Mouse (Mus musculus): ENCODE measurements around the gene Rps24. TPM values are rescaled to one million over a fixed set of nuclear protein-coding genes. Genes with fewer than 3 reads are reported as not detected.

The Rps24 gene
- polyA plus RNA-seq, 1 experiment from 2014 or later = 983 TPM

DNA sequence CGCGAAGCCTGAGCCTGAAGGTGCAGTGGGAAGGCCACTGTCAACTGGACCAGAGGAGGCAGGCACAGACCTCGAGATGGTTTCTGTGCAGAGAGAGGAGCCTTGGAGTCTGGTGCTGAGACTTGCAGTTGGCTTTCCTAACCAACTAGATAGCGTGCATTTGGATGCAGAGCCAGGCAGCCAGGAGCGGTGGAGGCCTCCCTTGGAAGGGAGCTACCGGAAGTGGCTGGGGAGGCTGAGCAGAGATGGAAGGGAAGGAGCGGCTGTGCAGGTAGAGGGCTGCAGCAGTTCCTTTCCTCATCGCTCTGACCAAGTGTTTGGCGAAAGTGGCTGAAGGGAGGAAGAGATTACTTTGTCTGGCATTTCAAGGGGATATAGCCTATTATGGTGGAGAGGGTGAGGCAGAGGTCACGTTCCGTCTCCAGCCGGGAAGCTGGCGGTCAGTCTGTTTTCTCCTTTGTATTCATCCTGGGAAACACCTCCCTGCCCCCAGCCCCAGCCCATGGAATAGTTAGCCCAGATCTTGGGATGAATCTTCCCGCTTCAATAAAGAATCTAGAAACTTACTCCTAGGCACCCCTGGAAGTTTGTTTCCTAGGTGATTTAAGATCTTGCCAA, 20.6 kb downstream of the Rps24 start:
- H3K9ac ChIP-seq (ENCODE audit: low read length) = 0 out of 2 replicates have a peak overlapping the region, but pooled peaks have one; percentile 14
- WGBS = 25% methylated on average over 14 of the region's 14 CpGs
- H3K4me2 ChIP-seq (ENCODE audit: low read depth) = no peak overlapping the region; the same call in 1 of the 2 replicates
- ATAC-seq (ENCODE audit: insufficient read depth, low FRiP score, low TSS enrichment) (no peak), DNase-seq (ENCODE audit: low spot score) (peak; percentile 42)
- H3K27me3 ChIP-seq (ENCODE audit: control insufficient read depth, insufficient read depth, low read length) = no peaks in the 10 kb centered on the region
- H3K27ac ChIP-seq (ENCODE audit: low read depth, low read length) = peak overlapping the region; percentile 39; the same call in 1 of the 2 replicates
- no peak overlapping the region for H3K4me3 ChIP-seq (ENCODE audit: low read depth, low read length)
- peaks cover 17% of the 10 kb centered on the region for H3K4me1 ChIP-seq (ENCODE audit: control insufficient read depth, insufficient read depth, low read length)
- H3K36me3 ChIP-seq (ENCODE audit: control insufficient read depth, insufficient read depth, low read length) = no peaks in the 10 kb centered on the region
- 0 out of 2 replicates have a peak, but pooled peaks cover 3% of the 10 kb centered on the region for H3K9me3 ChIP-seq (ENCODE audit: control insufficient read depth, low read length)

DNA sequence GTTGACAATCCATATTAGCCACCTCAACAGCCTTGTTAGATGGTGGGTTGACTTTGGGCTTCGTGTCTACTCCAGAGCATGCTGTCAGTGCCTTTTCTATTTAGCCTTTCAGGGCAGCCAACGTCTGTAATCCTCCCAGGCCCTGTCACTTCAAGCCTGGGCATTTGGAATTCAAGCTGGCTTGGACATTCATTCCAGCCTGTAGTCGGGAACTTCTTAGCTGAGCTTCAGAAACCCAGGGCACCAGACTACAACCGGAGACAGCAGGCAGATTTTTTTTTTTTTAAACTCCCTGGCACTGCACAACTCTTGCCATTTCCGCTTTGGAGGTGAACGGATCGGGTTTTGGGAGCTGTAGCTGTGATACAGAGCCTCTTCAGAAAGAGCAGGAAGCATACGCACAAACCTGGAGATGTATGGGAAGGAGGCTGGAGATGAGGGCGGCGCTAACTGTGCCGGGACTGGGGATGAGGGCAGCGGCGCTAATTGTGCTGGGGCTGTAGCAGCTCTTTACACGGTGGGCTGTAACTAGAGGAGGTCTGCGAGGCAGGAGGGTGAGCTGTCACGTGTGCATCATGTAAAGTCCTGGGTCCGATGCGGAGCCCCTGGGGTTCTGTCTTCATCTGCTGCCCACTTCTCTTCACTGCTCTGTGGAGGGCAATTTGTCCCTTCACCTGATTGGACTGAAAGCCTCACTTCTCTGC, 21.3 kb downstream of the Rps24 start:
- Histone ChIP-seq H3K27ac (ENCODE audit: low read depth, low read length) (no peak overlapping the region; the same call in 1 of the 2 replicates), H3K4me3 (ENCODE audit: low read depth, low read length) (no peak overlapping the region), H3K9me3 (ENCODE audit: control insufficient read depth, low read length) (0 out of 2 replicates have a peak, but pooled peaks cover 3% of the 10 kb centered on the region), H3K9ac (ENCODE audit: low read length) (no peak overlapping the region; the same call in 1 of the 2 replicates), H3K27me3 (ENCODE audit: control insufficient read depth, insufficient read depth, low read length) (no peaks in the 10 kb centered on the region), H3K36me3 (ENCODE audit: control insufficient read depth, insufficient read depth, low read length) (no peaks in the 10 kb centered on the region), H3K4me2 (ENCODE audit: low read depth) (0 out of 2 replicates have a peak overlapping the region, but pooled peaks have one; percentile 23), H3K4me1 (ENCODE audit: control insufficient read depth, insufficient read depth, low read length) (peaks cover 17% of the 10 kb centered on the region)
- peak; percentile 41 for DNase-seq (ENCODE audit: low spot score)
- 14% methylated on average over 18 of the region's 18 CpGs for WGBS
- no peak for ATAC-seq (ENCODE audit: insufficient read depth, low FRiP score, low TSS enrichment)

- H3K27me3 ChIP-seq (ENCODE audit: control insufficient read depth, insufficient read depth, low read length) = no peaks in the 10 kb centered on the region
- H3K36me3 ChIP-seq (ENCODE audit: control insufficient read depth, insufficient read depth, low read length) = no peaks in the 10 kb centered on the region
- WGBS = 69% methylated on average over 5 of the region's 5 CpGs
- H3K4me3 ChIP-seq (ENCODE audit: low read depth, low read length) = no peak overlapping the region
- H3K9me3 ChIP-seq (ENCODE audit: control insufficient read depth, low read length) = 0 out of 2 replicates have a peak, but pooled peaks cover 3% of the 10 kb centered on the region
- no peak for DNase-seq (ENCODE audit: low spot score)
- no peak for ATAC-seq (ENCODE audit: insufficient read depth, low FRiP score, low TSS enrichment)
- H3K27ac ChIP-seq (ENCODE audit: low read depth, low read length) = no peak overlapping the region
- H3K9ac ChIP-seq (ENCODE audit: low read length) = no peak overlapping the region
- H3K4me2 ChIP-seq (ENCODE audit: low read depth) = no peak overlapping the region
- peaks cover 17% of the 10 kb centered on the region for H3K4me1 ChIP-seq (ENCODE audit: control insufficient read depth, insufficient read depth, low read length)
Measured at GRCm38 (mm10) chr14:24509557-24509956, 22.6 kb downstream of the Rps24 start.

DNA sequence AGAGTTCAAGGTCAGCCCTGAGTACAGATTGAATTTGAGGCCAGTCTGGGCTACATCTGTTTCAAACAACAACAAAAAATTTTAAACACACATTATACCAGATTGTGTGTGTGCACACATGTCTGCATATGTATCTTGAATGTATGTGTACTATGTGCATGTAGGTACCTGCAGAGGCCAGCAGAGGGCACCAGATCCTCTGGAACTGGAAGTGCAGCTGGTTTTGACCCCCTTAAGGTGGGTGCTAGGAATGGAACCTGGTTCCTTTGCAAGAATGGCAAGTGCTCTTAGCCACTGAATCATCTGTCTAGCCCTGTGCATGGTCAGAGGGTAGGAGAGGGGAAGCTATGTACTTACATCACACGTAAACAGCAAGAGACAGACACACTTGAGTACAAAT, 23.3 kb downstream of the Rps24 start:
- WGBS = 93% methylated on average over 1 of the region's 1 CpGs
- no peak for DNase-seq (ENCODE audit: low spot score)
- ATAC-seq (ENCODE audit: insufficient read depth, low FRiP score, low TSS enrichment) = no peak

GRCm38 (mm10) chr14:24510679-24511078, 23.8 kb downstream of the Rps24 start:
- ATAC-seq (ENCODE audit: insufficient read depth, low FRiP score, low TSS enrichment) = no peak
- no peaks in the 10 kb centered on the region for H3K27me3 ChIP-seq (ENCODE audit: control insufficient read depth, insufficient read depth, low read length)
- no peaks in the 10 kb centered on the region for H3K36me3 ChIP-seq (ENCODE audit: control insufficient read depth, insufficient read depth, low read length)
- no peak overlapping the region for H3K9ac ChIP-seq (ENCODE audit: low read length)
- H3K4me1 ChIP-seq (ENCODE audit: control insufficient read depth, insufficient read depth, low read length) = peaks cover 17% of the 10 kb centered on the region
- no peak overlapping the region for H3K27ac ChIP-seq (ENCODE audit: low read depth, low read length)
- no peak for DNase-seq (ENCODE audit: low spot score)
- 81% methylated on average over 2 of the region's 2 CpGs for WGBS
- no peak overlapping the region for H3K4me3 ChIP-seq (ENCODE audit: low read depth, low read length)
- H3K9me3 ChIP-seq (ENCODE audit: control insufficient read depth, low read length) = 0 out of 2 replicates have a peak, but pooled peaks cover 3% of the 10 kb centered on the region
- H3K4me2 ChIP-seq (ENCODE audit: low read depth) = no peak overlapping the region

More for the DNA sequence above, 23.3 kb downstream of the Rps24 start:
- Histone ChIP-seq H3K4me2 (ENCODE audit: low read depth) (no peak overlapping the region), H3K27me3 (ENCODE audit: control insufficient read depth, insufficient read depth, low read length) (no peaks in the 10 kb centered on the region), H3K9me3 (ENCODE audit: control insufficient read depth, low read length) (0 out of 2 replicates have a peak, but pooled peaks cover 3% of the 10 kb centered on the region), H3K4me1 (ENCODE audit: control insufficient read depth, insufficient read depth, low read length) (peaks cover 17% of the 10 kb centered on the region), H3K27ac (ENCODE audit: low read depth, low read length) (no peak overlapping the region), H3K4me3 (ENCODE audit: low read depth, low read length) (no peak overlapping the region), H3K36me3 (ENCODE audit: control insufficient read depth, insufficient read depth, low read length) (no peaks in the 10 kb centered on the region), H3K9ac (ENCODE audit: low read length) (no peak overlapping the region)

DNA sequence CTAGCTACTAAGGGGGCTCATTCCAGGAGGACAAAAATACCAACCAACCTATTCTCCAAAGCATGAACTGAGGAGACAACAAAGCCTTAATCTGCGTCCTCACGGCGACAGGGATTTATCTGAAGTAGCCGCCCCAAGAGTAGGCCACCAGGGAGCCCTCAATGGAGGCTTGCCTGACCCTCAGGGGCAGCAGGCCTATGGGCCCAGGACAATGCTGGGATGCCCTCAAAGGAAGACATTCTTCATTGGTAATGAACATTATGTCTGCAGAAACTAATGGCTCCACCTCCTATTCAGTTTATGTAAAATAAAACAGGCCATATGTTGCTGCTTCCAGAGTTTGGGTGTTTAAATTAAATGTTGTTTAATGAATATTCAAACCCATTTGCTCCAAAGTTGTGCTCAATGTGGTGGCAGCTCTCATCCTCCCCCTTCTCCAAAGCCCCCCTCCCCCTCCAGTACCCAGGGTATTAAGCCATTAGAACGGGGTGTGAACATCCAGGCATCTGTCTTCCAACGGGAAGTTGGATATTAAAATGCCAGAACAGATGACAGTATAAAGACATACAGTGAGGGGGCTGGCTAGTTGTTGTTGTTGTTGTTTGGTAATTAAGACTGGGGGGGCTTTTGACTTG, 25.7 kb downstream of the Rps24 start:
- no peak for ATAC-seq (ENCODE audit: insufficient read depth, low FRiP score, low TSS enrichment)
- no peak overlapping the region for H3K4me2 ChIP-seq (ENCODE audit: low read depth)
- no peak overlapping the region for H3K9ac ChIP-seq (ENCODE audit: low read length)
- 67% methylated on average over 6 of the region's 6 CpGs for WGBS
- no peak overlapping the region for H3K27ac ChIP-seq (ENCODE audit: low read depth, low read length)
- H3K27me3 ChIP-seq (ENCODE audit: control insufficient read depth, insufficient read depth, low read length) = no peaks in the 10 kb centered on the region
- H3K4me1 ChIP-seq (ENCODE audit: control insufficient read depth, insufficient read depth, low read length) = peaks cover 11% of the 10 kb centered on the region
- DNase-seq (ENCODE audit: low spot score) = peak; percentile 43
- 0 out of 2 replicates have a peak, but pooled peaks cover 3% of the 10 kb centered on the region for H3K9me3 ChIP-seq (ENCODE audit: control insufficient read depth, low read length)
- H3K4me3 ChIP-seq (ENCODE audit: low read depth, low read length) = no peak overlapping the region
- H3K36me3 ChIP-seq (ENCODE audit: control insufficient read depth, insufficient read depth, low read length) = no peaks in the 10 kb centered on the region

DNA sequence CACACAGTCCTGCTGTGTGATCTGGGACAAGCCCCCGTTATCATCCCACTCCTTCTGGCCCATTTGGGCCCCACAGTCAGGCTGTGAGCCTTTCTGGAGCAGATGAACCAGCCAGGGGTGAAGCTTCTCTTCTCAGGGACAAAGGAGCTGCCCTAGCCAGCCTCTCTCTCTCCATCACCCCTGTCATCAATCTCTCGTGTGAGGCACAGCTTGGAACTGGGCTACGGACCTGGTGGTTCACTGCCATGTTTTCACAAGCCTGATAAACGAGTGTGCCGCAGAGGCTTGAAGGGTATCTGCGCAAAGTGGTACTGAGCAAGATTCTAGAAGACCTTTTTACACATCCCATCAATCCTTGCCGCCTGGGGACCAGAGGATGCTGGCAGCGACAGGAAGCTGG, 34.7 kb downstream of the Rps24 start:
- no peak for ATAC-seq (ENCODE audit: insufficient read depth, low FRiP score, low TSS enrichment)
- DNase-seq (ENCODE audit: low spot score) = peak; percentile 14
- no peak overlapping the region for H3K4me2 ChIP-seq (ENCODE audit: low read depth)
- 59% methylated on average over 8 of the region's 8 CpGs for WGBS
- H3K27me3 ChIP-seq (ENCODE audit: control insufficient read depth, insufficient read depth, low read length) = no peaks in the 10 kb centered on the region
- no peak overlapping the region for H3K27ac ChIP-seq (ENCODE audit: low read depth, low read length)
- H3K4me1 ChIP-seq (ENCODE audit: control insufficient read depth, insufficient read depth, low read length) = no peaks in the 10 kb centered on the region
- H3K9ac ChIP-seq (ENCODE audit: low read length) = no peak overlapping the region
- no peak overlapping the region for H3K4me3 ChIP-seq (ENCODE audit: low read depth, low read length)
- no peaks in the 10 kb centered on the region for H3K36me3 ChIP-seq (ENCODE audit: control insufficient read depth, insufficient read depth, low read length)
- H3K9me3 ChIP-seq (ENCODE audit: control insufficient read depth, low read length) = no peaks in the 10 kb centered on the region

GRCm38 (mm10) chr14:24525137-24525536, 38.2 kb downstream of the Rps24 start:
- ATAC-seq (ENCODE audit: insufficient read depth, low FRiP score, low TSS enrichment) (no peak), DNase-seq (ENCODE audit: low spot score) (no peak)
- Histone ChIP-seq H3K9me3 (ENCODE audit: control insufficient read depth, low read length) (no peaks in the 10 kb centered on the region), H3K27ac (ENCODE audit: low read depth, low read length) (no peak overlapping the region), H3K36me3 (ENCODE audit: control insufficient read depth, insufficient read depth, low read length) (no peaks in the 10 kb centered on the region), H3K9ac (ENCODE audit: low read length) (no peak overlapping the region), H3K4me3 (ENCODE audit: low read depth, low read length) (no peak overlapping the region), H3K4me1 (ENCODE audit: control insufficient read depth, insufficient read depth, low read length) (no peaks in the 10 kb centered on the region), H3K27me3 (ENCODE audit: control insufficient read depth, insufficient read depth, low read length) (no peaks in the 10 kb centered on the region), H3K4me2 (ENCODE audit: low read depth) (no peak overlapping the region)
- WGBS = 68% methylated on average over 3 of the region's 3 CpGs

Measured in neural tube, embryonic 11.5 days (tissue).